Mouse (Mus musculus): ENCODE results near the gene Zfp952.
"Not testable (repeated sequence)": the region's sequence is repeated elsewhere in the genome, so short reads cannot be mapped to it uniquely, and the experiment has no call there.

Gene Zfp952

GRCm38 (mm10) chr17:32992699-32993474 lies at the start of gene Zfp952:
Gene Zfp952 (plus strand): TSS chr17:32993129.
- DNase-seq (ENCODE audit: low spot score in 2 of 2): peak; percentile 81 to 94

DNA sequence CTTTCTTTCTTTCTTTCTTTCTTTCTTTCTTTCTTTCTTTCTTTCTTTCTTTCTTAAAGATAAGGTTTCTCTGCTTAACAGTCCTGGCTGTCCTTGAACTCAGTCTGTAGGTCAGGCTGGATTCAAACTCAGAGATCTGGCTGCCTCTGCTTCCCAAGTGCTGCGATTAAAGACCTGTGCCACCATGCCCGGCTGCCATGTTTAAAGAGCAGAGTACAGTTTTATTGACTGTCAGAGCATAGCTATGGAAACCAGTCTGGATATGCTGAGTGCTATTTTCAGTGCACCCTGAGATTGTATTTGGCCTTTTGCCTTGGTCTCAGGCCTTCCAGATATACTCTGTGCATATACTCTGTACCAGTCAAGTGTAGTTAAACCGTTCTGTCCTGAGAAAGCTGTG lies 49.3 kb upstream of the Zfp952 start:
- no peak for DNase-seq (ENCODE audit: low spot score in 2 of 2)

DNA sequence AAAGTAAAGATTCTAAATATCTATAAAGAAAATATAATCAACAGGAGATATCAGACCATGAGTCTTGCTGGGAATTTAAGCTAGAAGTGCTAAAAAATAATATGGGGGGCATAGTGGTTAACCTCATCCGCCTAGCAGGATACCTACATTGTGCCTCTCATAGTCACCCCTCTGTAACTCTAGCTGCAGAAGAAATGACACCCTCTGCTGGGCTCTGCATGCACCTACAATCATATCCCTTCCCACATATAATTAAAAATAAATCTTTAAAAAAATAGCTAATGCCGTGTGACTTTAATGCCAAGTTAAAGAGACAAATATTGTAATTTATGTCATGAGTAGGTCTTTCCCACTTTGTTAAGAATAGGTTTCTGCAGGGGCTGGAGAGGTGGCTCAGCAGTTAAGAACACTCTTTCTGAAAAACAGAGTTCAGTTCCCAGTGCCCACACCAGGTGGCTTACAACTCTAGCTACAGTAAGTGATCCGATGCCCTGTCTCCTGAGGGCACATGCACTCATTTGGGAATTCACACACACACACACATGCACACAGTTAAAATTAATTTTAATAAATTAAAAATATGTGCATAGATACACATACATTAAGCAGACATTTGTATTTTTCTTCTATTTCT lies 48.4 kb upstream of the Zfp952 start:
- DNase-seq (ENCODE audit: low spot score in 2 of 2): no peak

GRCm38 (mm10) chr17:32946716-32947115 lies 46.2 kb upstream of the Zfp952 start:
- DNase-seq (ENCODE audit: low spot score in 2 of 2): no peak

DNA sequence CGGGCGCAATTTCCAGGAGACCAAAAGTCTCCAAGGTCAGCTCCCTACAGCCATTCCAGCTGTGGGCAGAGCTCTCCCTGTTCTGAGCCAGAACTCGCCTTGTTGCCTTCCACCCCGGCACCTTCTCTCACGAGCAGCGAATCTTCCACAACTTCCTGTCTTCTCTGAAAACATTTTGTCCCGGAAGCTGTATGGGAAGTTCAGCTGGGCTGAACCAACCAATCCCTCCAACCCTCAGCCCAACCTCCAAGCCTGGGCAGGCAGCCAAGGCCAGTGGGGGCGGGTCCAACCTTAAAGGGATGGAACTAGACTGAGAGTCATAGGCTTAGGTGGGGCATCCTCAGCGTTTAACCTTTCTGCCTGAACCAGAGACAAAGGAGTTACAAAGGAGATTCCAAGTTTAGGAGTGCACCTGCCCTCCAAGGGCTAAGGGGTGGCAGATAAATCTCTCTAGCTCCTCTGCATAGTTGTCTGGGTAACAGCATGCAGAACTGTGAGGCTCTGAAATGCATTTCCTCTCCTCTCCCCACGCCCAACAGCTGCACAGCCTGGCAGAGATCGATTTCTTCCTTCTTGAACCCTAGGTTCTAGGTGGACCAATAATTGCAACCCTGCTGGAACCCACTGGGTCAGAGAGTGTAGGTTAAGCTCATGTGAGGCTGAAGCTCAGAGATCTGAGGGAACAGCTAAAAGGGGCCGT lies 45.6 kb upstream of the Zfp952 start, which contains the start of gene Cyp4f13:
Gene Cyp4f13, minus strand, starts transcription at position 188 of the 700 bp plus-strand sequence.
- peak; percentile 91 for DNase-seq (ENCODE audit: low spot score in 2 of 2)

DNA sequence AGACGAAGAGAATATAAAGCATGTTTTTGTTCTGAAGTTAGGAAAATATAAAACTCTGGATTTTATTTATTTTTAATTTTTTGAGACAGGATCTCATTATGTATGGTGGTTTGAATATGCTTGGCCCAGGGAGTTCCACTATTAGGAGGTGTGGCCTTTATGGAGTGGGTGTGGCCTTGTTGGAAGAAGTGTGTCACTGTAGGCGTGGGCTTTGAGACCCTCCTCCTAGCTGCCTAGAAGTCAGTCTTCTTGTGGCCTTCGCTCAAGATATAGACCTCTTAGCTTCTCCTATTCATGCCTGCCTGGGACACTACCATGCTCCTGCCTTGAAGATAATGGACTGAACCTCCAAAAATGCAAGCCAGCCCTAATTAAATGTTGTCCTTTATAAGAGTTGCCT lies 42.8 kb upstream of the Zfp952 start:
- DNase-seq (ENCODE audit: low spot score in 2 of 2): no peak

- no peak for DNase-seq (ENCODE audit: low spot score in 2 of 2)
These were observed 41.9 kb upstream of the Zfp952 start for GRCm38 (mm10) chr17:32951006-32951405.

DNA sequence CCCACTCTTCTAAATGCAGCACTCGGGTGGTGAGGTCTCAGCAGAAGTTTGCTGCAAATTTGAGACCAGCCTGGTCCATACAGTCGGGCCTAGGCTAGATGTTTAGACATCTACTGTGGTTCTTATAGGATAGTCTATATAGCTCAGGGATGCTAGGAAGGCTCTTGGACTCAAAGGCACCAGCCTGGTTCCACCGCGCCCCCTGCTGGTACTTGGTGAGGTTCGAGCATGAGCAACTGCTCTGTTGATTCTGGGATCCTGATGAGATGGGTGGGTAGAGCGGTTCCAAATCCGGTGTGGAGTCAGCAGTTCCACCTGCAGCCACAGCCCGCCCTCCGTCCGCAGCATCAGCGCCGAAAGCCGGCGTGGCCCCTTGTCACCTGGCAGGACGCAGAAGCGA lies 41.5 kb upstream of the Zfp952 start:
- peak; percentile 85 to 88 for DNase-seq (ENCODE audit: low spot score in 2 of 2)

GRCm38 (mm10) chr17:32965253-32965622 lies 27.7 kb upstream of the Zfp952 start:
- no peak for DNase-seq (ENCODE audit: low spot score in 2 of 2)

- DNase-seq (ENCODE audit: low spot score in 2 of 2): peak; percentile 90 to 96
These were observed 27.2 kb upstream of the Zfp952 start, which contains the start of gene Zfp472 for GRCm38 (mm10) chr17:32965623-32966290. Gene Zfp472 (plus strand): TSS chr17:32965814.

GRCm38 (mm10) chr17:32981361-32981760 lies 11.6 kb upstream of the Zfp952 start:
- no peak for DNase-seq (ENCODE audit: low spot score in 2 of 2)

DNA sequence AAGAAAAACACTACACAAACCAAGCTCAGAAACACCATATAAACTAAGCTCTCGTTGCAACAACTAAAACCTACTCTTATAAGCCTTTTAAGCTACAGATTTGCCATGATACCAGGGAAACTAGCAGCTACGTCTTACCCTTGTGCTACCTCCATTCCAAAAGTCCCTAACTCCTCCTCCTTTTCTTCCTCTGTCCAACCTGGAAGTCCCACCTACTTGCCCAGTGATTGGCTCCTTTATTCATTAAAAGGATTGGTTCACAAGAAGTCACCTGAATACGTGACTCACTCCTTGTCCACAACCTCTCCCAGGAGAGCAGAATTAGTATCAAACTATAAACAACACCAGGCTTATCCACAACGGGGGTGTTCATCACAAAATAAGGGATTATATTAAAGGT lies 6.6 kb upstream of the Zfp952 start:
- no peak for DNase-seq (ENCODE audit: low spot score in 2 of 2)

GRCm38 (mm10) chr17:32991965-32992698 lies 797 bp upstream of the Zfp952 start:
- no peak for DNase-seq (ENCODE audit: low spot score in 2 of 2)

DNA sequence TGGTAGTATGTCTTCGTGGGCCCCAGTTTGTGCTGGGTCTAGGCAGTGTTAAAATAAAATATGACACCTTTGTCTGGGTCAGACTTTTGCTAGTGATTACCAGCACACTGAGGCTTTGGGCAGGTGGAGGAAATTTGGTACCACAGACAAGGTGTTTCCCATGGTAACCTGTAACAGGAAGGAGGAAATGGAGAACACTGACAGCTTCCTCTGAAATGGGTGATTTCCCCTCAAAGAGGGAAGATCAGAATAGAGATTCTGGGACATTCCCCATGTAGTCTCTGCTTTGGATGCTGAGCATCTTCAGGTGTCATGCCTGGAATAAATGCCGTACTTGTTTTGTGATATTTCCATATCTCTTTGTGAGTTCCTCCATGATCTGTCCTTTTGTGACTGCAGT lies 5.6 kb downstream of the Zfp952 start:
- DNase-seq (ENCODE audit: low spot score in 2 of 2): no peak

DNA sequence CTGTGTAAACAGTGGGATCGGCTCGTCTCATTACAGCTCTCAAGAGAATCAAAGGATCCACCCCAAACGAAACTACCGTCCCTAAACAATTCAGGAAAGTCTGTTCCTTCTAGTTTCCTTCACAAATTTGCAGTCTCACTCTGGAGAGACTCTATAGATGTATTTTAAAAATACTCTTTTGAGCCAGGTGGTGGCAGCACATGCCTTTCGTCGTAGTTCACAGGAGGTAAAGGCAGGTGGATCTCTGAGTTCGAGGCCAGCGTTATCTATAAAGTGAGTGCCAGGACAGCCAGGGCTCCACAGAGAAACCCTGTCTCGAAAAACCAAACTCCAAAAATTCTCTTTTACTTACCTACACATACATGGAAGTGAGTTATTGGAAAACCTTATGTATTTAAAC lies 15.4 kb downstream of the Zfp952 start:
- no peak for DNase-seq (ENCODE audit: low spot score in 2 of 2)

DNA sequence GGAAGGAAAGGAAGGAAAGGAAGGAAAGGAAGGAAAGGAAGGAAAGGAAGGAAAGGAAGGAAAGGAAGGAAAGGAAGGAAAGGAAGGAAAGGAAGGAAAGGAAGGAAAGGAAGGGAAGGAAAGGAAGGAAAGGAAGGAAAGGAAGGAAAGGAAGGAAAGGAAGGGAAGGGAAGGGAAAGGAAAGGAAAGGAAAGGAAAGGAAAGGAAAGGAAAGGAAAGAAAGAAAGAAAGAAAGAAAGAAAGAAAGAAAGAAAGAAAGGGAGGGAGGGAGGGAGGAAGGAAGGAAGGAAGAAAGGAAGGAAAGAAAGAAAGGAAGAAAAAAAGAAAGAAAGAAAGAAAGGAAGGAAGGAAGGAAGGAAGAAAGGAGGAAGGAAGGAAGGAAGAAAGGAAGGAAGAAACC lies 27.5 kb downstream of the Zfp952 start:
- not testable (repeated sequence) for DNase-seq (ENCODE audit: low spot score in 2 of 2)

DNA sequence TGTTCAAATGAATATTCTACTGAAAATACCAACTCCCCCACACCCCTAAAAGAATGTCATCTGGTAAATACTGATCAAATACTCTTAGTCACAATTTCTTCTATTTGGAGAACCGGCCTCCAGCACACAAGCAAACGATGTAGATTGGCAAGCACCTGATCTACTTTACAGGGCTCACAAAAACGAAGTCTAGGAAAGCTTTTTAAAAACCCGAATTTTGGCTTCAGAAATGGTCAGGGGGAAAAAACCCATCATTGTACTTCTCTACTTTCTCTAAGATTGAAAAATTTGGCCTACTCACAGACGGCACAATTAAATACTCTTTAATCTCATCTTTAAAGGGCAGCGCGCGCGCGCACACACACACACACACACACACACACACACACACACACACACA lies 39.4 kb downstream of the Zfp952 start:
- DNase-seq (ENCODE audit: low spot score in 2 of 2): no peak

- peak; percentile 75 to 90 for DNase-seq (ENCODE audit: low spot score in 2 of 2)
These were observed 40.3 kb downstream of the Zfp952 start, which contains the start of gene Zfp763 for GRCm38 (mm10) chr17:33032900-33033891. Gene Zfp763 (minus strand): TSS chr17:33033402.
